Mouse (Mus musculus) adrenal gland, adult 2 months (tissue): ENCODE measurements at regions not wholly inside any gene's neighbourhood (a gene's known extent, or its start where the extent isn't known, plus 50 kb on each side); places are given as distances from the start of the nearest gene placed in this dataset.

Experiments used
- DNase-seq: peaks from one replicate; pipeline ENCODE4 v3.0.0; 2021

DNA sequence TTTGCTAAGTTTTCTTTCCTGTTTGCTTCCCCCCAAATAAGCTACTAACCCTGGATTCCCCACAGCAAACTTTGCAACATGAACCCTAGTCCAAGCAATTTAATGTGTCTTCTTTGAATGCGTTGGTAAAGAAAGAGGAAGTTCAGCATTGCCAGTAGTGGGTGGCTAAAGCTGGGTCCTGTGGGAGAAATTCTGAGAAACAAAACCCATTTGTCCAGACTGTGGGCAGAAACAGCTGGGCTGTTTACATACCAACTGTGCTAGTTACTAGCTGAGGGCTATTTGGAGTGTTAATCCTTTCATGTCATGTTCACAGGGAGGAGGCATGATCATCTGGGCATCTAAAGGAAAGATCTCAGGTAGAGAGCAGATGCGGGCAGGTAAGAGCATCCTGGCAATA lies 51.8 kb upstream of the 1190002N15Rik start:
- no peak for DNase-seq

DNA sequence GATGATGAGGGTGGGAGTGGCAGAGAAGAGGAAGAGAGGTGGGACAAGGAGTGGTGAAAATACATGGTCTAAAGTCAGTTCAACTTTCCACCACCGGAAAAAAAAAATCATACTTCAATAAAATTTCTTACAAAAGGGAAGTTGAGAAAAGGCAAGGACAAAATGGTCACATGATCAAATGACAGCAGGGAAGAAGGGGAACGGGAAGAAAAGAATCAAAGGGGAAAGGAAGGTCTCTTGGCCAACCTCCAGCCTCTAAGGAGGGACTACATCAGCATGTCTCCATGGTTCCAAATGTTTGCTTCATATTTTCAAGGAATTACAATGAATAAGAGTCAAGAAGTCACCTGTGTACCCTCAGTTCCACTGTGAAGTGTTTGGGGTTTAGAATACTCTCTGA lies 64.7 kb upstream of the Slc9a9 start:
- DNase-seq: no peak

DNA sequence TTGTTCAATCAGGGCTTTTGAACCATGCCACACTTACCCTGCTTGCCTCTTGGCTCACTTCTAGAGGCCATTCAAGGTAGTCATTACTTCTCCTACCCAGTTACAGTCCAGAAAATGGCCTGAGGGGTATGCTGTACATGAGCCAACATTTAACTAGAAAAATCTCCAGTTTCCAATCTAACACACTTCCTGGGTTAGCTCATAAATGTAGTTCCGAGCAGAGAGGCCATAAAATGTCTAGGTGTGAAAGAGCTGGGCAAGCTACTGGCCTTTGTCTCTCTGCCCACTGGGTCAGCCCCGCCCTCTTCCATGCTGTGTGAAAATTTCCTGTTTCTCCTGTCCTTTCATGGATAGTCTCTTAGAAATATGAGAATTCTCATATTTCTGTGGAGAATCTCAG lies 63.3 kb upstream of the Slc9a9 start:
- no peak for DNase-seq

DNA sequence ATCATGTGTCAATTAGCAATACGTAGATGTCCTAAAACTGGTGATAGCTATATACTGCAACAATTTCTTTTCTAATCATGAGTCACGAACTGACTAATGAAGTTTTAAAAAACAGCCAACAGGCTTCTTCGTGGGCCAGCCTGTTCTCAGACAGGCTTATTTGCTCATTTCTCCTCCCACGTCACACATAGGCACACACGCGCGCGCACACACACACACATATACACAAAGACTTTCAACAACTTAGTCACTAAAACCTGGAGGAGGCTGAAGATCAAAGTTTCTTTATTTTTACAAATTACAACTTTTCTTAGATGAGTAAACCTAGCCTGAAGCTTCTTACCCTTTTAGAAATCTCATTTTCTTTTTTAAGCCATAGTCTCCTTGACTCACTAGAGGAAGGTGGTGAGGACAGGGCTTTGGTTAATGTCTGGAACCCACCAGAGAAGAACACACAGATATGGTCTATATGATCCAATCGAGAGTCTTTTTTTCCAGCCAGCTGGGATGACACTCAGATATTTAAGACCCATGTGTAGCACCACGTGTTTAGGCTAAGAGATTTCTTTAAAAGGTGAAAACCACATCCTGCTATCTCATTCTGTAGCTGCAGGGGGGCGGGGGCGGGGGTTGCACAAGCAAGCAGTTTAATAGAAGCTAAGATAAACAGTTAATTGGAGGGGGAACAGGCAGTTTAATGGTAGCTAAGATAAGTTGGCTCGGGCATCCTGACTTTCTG lies 62.5 kb upstream of the Slc9a9 start:
- no peak for DNase-seq

DNA sequence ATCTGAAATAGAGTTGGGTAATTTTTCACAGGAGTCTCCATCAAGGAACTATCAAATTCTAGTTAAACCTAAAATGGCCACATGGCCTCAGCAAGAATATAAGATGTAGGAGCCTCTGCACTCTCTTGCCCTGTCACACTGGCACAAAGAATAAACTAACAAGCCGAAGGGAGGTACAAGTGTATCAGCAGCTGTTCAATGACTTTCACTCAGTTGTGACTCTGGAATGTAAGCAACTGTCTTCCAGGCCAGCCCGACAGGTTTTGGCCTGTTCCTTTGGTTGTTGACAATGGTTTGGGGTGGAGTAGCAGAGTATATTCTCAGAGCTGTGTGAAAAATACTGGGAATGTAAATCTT lies 62.0 kb upstream of the Slc9a9 start:
- DNase-seq: no peak

DNA sequence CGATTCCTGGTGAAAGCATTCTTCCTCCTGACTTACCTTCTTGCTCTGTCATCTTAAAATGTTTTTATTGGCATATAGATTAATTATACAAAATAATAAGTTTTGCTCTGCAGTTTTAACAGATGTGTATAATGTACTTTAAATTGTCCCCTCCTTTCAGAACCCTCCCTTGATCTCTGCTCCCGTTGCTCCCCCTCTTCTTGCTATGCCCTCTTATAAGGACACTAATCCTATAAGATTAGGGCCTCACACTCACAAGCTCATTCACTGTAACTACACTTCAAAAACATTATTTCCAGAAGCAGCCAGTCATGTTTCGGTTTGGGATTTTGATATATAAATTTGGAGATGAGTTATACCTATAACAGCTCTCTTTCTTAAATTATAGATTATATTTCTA lies 59.6 kb upstream of the Slc9a9 start:
- no peak for DNase-seq

DNA sequence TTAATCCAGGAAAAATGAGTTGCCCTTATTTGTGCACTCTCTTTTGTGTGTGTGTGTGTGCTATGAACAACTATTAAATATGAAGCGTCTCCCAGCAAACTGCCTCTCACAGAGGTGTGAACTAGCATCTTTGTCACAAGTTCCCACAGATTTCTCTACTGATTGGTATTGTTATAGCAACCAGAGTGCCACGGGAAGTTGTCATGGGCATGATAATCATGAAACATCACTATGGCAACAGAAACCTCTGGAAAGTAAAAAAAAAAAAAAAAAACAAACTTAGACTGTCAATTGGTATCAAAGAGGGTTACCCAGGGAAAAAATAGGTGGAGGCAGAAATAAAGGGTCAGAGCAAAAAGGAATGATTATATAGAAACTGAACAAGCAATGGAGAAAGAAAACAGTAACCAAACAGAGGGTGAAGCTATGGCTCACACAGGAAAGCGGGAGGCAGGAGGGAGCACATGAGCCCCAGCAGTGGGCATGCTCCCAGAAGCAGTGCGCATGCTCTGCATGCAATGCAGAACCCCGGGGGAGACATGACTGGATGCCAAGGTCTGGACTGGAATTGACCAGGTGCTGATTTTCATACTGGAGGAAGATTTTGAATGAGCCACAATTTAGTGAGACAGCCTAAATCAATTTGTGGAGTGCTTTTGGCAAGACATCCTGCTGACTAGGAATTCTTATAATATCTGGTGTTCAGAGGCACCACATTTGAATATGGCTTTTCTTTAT lies 58.9 kb upstream of the Slc9a9 start:
- DNase-seq: no peak

DNA sequence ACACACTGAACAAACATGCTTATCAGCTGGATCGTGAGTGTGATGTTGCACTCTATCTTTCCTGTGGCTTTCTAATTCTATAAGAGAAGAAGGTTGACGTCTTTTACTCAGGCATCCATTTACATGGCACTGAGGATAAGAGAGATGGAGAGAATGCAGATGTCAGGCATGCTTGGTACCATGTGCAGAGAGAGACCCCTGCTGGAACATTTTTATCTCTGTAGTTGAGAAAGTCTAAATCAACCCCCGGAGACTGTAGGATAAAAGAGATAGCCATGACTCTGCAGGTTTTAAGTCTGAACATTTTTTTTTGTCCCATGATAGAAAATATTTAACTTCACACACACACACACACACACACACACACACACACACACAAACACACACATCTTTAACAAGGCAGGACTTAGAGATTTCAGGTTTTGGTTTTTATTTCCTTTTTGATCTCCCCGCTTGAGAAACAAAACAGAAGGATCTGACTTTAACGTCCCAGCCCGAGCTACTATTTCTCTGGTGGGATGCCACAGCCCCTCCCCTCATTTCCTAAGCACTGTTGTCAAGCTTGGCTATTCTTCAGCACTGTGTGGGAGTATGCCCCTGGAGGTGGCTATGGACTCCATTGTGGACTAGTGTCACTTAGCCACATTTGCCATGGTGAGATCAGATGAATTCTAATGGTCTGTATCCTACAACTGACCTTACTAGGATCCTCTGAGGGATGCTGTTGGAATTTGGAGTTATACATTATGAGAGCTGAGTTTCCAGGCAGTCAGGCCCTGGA lies 55.6 kb upstream of the Slc9a9 start:
- DNase-seq: peak; percentile 17

DNA sequence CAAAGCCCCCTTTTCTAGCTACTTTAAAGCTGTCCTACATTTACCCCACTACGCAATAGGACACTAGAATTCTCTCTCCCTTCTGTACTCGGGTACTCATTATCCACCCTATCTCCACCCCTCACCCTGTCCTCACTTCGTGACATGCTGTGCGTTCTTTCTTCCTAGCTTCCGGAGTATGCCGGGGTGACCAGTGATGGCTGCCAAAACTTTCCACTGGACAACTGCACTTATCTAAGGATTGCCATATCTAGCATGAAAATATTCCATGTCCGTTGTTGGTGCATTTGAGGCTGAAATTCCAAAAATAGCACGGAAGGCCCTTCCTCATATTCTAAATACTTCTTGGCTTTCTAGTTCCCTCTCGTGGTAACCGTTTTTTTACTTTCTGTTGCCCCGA lies 54.5 kb upstream of the Slc9a9 start:
- no peak for DNase-seq

DNA sequence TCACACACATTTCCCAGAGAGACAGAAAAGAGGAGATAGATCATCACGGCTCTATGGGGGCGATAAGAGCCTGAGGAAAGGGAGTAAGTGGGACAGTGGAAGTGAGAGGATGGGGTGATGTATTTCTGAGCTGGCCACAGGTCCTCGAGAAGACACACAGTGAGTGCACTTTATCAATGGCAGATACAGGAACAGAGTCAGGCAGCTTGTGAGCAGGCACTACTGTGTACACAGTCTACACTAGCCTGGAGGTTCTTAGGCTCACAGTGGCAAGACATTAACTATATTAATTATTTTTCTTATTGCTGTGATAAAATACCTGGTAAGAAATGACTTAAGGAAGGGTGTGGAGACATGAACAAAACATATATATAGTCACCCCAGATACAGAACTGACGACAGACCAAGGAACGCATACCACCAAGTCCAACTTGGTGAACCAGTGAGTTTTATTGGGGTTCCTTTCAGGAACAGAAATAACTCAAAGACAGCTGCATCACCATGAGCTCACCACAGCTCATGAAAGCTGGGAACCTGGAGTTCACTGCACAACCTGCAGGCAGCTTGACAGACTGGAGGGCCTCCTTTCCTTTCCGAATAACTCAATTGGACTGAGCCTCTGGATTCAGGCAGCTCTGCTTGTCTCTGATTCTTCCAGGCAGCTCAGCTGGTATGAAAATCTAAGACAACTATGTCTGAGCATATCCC lies 51.5 kb upstream of the Slc9a9 start:
- no peak for DNase-seq
